In the genomic region with DNA sequence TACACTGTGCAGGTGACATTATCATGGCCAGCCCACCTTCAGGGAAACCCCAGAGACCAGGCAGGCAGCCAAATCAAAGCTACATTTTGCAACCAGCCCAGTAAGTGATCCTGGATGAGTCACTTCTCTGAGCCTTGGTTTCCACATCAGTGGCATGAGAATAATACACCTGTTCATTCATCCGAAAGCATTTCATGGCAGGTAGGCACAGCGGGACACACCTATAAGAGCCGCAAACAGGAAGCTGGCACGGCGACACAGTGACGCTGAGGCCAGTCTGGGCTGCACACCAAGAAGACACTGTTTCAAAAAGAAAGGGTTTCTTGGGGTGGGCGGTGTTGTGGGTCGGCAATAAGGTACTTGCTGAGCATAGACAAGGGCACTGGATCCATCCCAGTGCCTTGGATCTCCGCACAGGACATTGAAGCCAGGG, we compare ENCODE assay signal across 25 mouse cellular contexts. TPM values are rescaled to one million over a fixed set of nuclear protein-coding genes. Genes with fewer than 3 reads are reported as not detected.
DNase-seq lines count a peak whose midpoint lies in the region; ATAC-seq and TF ChIP-seq lines count a peak whose summit lies in the region.
"Had no signal": no experiment of that assay in that cellular context is flagged by ENCODE, and none has a peak within 500 bp of the region (broad histone marks: within the 10 kb centered on the region; RNA-seq: fewer than 3 reads in every experiment).

No protein-coding gene starts in this region.

- H3K36me3 ChIP-seq in heart, embryonic 10.5 days, result peaks cover 24% of the 10 kb centered on the region

- H3K9me3 ChIP-seq in heart, embryonic 10.5 days, result no peaks in the 10 kb centered on the region
- H3K9me3 ChIP-seq: embryonic facial prominence, embryonic 12.5 days; heart, embryonic 12.5 days; hindbrain, embryonic 15.5 days; limb, embryonic 15.5 days had no signal

- POLR2A ChIA-PET in Patski (lab: Charles Lee), result no interaction called here

- H3K4me3 ChIP-seq in heart, embryonic 10.5 days, result no peak overlapping the region
- H3K4me3 ChIP-seq: embryonic facial prominence, embryonic 12.5 days; heart, embryonic 12.5 days; hindbrain, embryonic 15.5 days; limb, embryonic 15.5 days had no signal

- ATAC-seq in Patski, result peak; percentile 4
- ATAC-seq in inflammation-experienced regulatory T-cells, adult 6 months, result no peak
- ATAC-seq: forebrain, embryonic 16.5 days; intestine, embryonic 16.5 days; liver, postnatal 0 days had no signal

- no peak for TF ChIP-seq CTCF in Patski (IDR thresholded peaks at IDR 0.05)

- peaks cover 5% of the 10 kb centered on the region for H3K4me1 ChIP-seq in heart, embryonic 10.5 days
- H3K4me1 ChIP-seq: embryonic facial prominence, embryonic 12.5 days; heart, embryonic 12.5 days; limb, embryonic 15.5 days had no signal

- CTCF ChIA-PET in Patski (lab: Charles Lee), result interaction anchor here (1.1 kb wide), 1 partner anchor 17 kb away, joined by 4 read pairs; a partner anchor contains a TSS

- in situ Hi-C loops in Patski (cut with MboI; ENCODE audit: low pct_unique_long_range_greater_than_20kb), result no loop called here

- DNase-seq in heart, embryonic 10.5 days (ENCODE audit: low spot score), result peak; percentile 68
- DNase-seq in heart, postnatal 10 days, result no peak
- no peak for DNase-seq in Patski (ENCODE audit: low read depth, low spot score)
- peak; percentile 69 to 71 for DNase-seq in cerebellum, adult 18-20 months
- peak; percentile 72 to 85 for DNase-seq in cerebellum, postnatal 25 days
- no peak for DNase-seq in layer of hippocampus, adult 9-11 months
- DNase-seq: adrenal gland, adult 8-10 months; layer of hippocampus, postnatal 36 days; liver, postnatal 0 days; retina, postnatal 1 day had no signal

- H3K27ac ChIP-seq in heart, embryonic 10.5 days, result no peak overlapping the region
- H3K27ac ChIP-seq: embryonic facial prominence, embryonic 12.5 days; hindbrain, embryonic 15.5 days; limb, embryonic 15.5 days had no signal

- 92% methylated on average over 9 of the region's 9 CpGs for WGBS in heart, embryonic 10.5 days

- intact Hi-C loops in heart, postnatal 10 days (cut with DNase I), result no loop called here

- 0 out of 2 replicates have a peak, but pooled peaks cover 3% of the 10 kb centered on the region for H3K27me3 ChIP-seq in heart, embryonic 10.5 days (ENCODE audit: insufficient read depth, poor library complexity, severe bottlenecking)
- H3K27me3 ChIP-seq in Patski, result no peaks in the 10 kb centered on the region
- H3K27me3 ChIP-seq: embryonic facial prominence, embryonic 12.5 days; heart, embryonic 12.5 days; hindbrain, embryonic 15.5 days; limb, embryonic 15.5 days had no signal

RNA-seq across cellular contexts. Expression of a gene that starts 6.6 kb away (rescaled TPM):
- 24.0 and 28.6 TPM in 2 replicates for polyA plus RNA-seq in heart, embryonic 10.5 days (2016; fragmentation: Nextera tagmentation; extraction: Ambion mirVana)
- 10 to 100 TPM; 22.0 to 31.4 TPM for total RNA-seq in heart, postnatal 10 days (2021)
- polyA plus RNA-seq in Patski (2021), result 97.0 TPM
- polyA plus RNA-seq in inflammation-experienced regulatory T-cells, adult 6 months (2017; shearing (Covaris generic)), result 10 to 100 TPM in 2 of 3 experiments, 1 to 10 TPM in 1; 9.3 to 33.3 (median 11.7) TPM

RNA-seq across cellular contexts. Expression of a gene that starts 17.6 kb away (rescaled TPM):
- polyA plus RNA-seq in heart, embryonic 10.5 days (2016; fragmentation: Nextera tagmentation; extraction: Ambion mirVana), result 6.4 and 7.4 TPM in 2 replicates
- total RNA-seq in heart, postnatal 10 days (2021), result 10 to 100 TPM in 1 of 2 experiments, 1 to 10 TPM in 1; 7.8 to 19.8 TPM
- polyA plus RNA-seq in Patski (2021), result 24.9 TPM
- not detected for polyA plus RNA-seq in inflammation-experienced regulatory T-cells, adult 6 months (2017; shearing (Covaris generic))
- total RNA-seq: common myeloid progenitor, adult 5-6 weeks had no signal

RNA-seq across cellular contexts. Expression of a gene that starts 26.2 kb away (rescaled TPM):
- not detected in 2 replicates for polyA plus RNA-seq in heart, embryonic 10.5 days (2016; fragmentation: Nextera tagmentation; extraction: Ambion mirVana)
- total RNA-seq in heart, postnatal 10 days (2021), result not detected
- not detected for polyA plus RNA-seq in Patski (2021)
- not detected for polyA plus RNA-seq in inflammation-experienced regulatory T-cells, adult 6 months (2017; shearing (Covaris generic))
- total RNA-seq: adrenal gland, adult 8-10 months; common myeloid progenitor, adult 5-6 weeks; gastrocnemius, postnatal 4 days; heart, postnatal 25 days; layer of hippocampus, postnatal 36 days; left cerebral cortex, postnatal 36 days had no signal
- polyA plus RNA-seq: brain, embryonic 14.5 days; C2C12; embryonic facial prominence, embryonic 12.5 days; forebrain, embryonic 16.5 days; heart, embryonic 12.5 days; hindbrain, embryonic 15.5 days; intestine, embryonic 16.5 days; kidney, embryonic 14.5 days; large intestine, adult 2 months; limb, embryonic 15.5 days; liver, postnatal 0 days had no signal

RNA-seq across cellular contexts. Expression of a gene that starts 28.1 kb away (rescaled TPM):
- 108 and 120 TPM in 2 replicates for polyA plus RNA-seq in heart, embryonic 10.5 days (2016; fragmentation: Nextera tagmentation; extraction: Ambion mirVana)
- total RNA-seq in heart, postnatal 10 days (2021), result 10 to 100 TPM in 1 of 2 experiments, 1 to 10 TPM in 1; 9.7 to 10.0 TPM
- 154 TPM for polyA plus RNA-seq in Patski (2021)
- 10 to 100 TPM; 17.4 to 28.3 (median 22.6) TPM for polyA plus RNA-seq in inflammation-experienced regulatory T-cells, adult 6 months (2017; shearing (Covaris generic))

RNA-seq across cellular contexts. Expression of a gene that starts 33.5 kb away (rescaled TPM):
- 98.6 and 99.8 TPM in 2 replicates for polyA plus RNA-seq in heart, embryonic 10.5 days (2016; fragmentation: Nextera tagmentation; extraction: Ambion mirVana)
- 10 to 100 TPM; 22.6 to 29.3 TPM for total RNA-seq in heart, postnatal 10 days (2021)
- 48.0 TPM for polyA plus RNA-seq in Patski (2021)
- 10 to 100 TPM; 54.3 to 56.7 (median 54.4) TPM for polyA plus RNA-seq in inflammation-experienced regulatory T-cells, adult 6 months (2017; shearing (Covaris generic))

Comparison
In these comparisons a context has a peak if more than half of its experiments do, and no peak if none do; other contexts are left out.
1. DNase-seq: peak in heart, embryonic 10.5 days (single experiment), cerebellum, adult 18-20 months (2 of 2) and cerebellum, postnatal 25 days (2 of 2); none in heart, postnatal 10 days (0 of 2), Patski (single experiment) and layer of hippocampus, adult 9-11 months (single experiment).